Mouse (Mus musculus) heart, embryonic 14.5 days (tissue): ENCODE data around the gene Pkib. TPM values are rescaled to one million over a fixed set of nuclear protein-coding genes. Genes with fewer than 3 reads are reported as not detected.

ENCODE experiments used
- ATAC-seq: fragments of 200-750 bp; cut with Nextera tagmentation; 2 replicates; pipeline ENCODE4 v1.8.0; 2017; ENCODE audit warnings: low read depth, moderate TSS enrichment; ENCODE audit not compliant: insufficient number of reproducible peaks, insufficient read depth, low FRiP score
- H3K27ac ChIP-seq, 2 experiments: fragments of 200-500 bp in 1 of 2; fragments of 300-500 bp in 1 of 2; sonication (generic) in 1 of 2; replicated peaks in 1 of 2; 2 replicates each; pipeline ENCODE4 v1.5.1; 2012 to 2014; ENCODE audit warnings: low read depth in 2 of 2, low read length in 2 of 2, control low read depth in 1 of 2, mild to moderate bottlenecking in 1 of 2, mixed read lengths in 1 of 2; ENCODE audit not compliant: control insufficient read depth in 1 of 2, insufficient read depth in 1 of 2
- H3K27me3 ChIP-seq: fragments of 300-500 bp; sonication (generic); 2 replicates; pipeline ENCODE4 v1.6.1; 2014; ENCODE audit warnings: mild to moderate bottlenecking, low read length, control low read depth; ENCODE audit not compliant: control insufficient read depth, insufficient read depth
- H3K36me3 ChIP-seq: fragments of 300-500 bp; sonication (generic); 2 replicates; pipeline ENCODE4 v1.6.1; 2014; ENCODE audit warnings: mild to moderate bottlenecking, control low read depth, low read length, mixed read lengths; ENCODE audit not compliant: control insufficient read depth, insufficient read depth
- H3K4me1 ChIP-seq, 2 experiments: fragments of 200-500 bp in 1 of 2; fragments of 300-500 bp in 1 of 2; sonication (generic) in 1 of 2; 2 replicates each; pipeline ENCODE4 v1.6.1; 2012 to 2014; ENCODE audit warnings: low read length in 2 of 2, control low read depth in 1 of 2, mixed read lengths in 1 of 2; ENCODE audit not compliant: control insufficient read depth in 2 of 2, insufficient read depth in 2 of 2
- H3K4me2 ChIP-seq: fragments of 300-500 bp; sonication (generic); 2 replicates; pipeline ENCODE4 v1.6.1; 2014; ENCODE audit warnings: mild to moderate bottlenecking, low read length
- H3K4me3 ChIP-seq, 2 experiments: fragments of 200-500 bp in 1 of 2; fragments of 300-500 bp in 1 of 2; sonication (generic) in 1 of 2; 2 replicates each; pipeline ENCODE4 v1.5.1; 2012 to 2014; ENCODE audit warnings: low read length in 2 of 2, mild to moderate bottlenecking in 2 of 2, control low read depth in 1 of 2, low read depth in 1 of 2, moderate library complexity in 1 of 2; ENCODE audit not compliant: control insufficient read depth in 1 of 2, insufficient read depth in 1 of 2
- H3K9ac ChIP-seq: fragments of 300-500 bp; sonication (generic); 2 replicates; pipeline ENCODE4 v1.6.1; 2014; ENCODE audit warnings: mild to moderate bottlenecking, low read length
- H3K9me3 ChIP-seq: fragments of 300-500 bp; sonication (generic); 2 replicates; pipeline ENCODE4 v1.6.1; 2016; ENCODE audit warnings: low read length, control low read depth; ENCODE audit not compliant: control insufficient read depth
- WGBS: fragments of 180-500 bp; shearing (Covaris S2); extraction: QIAGEN DNeasy Blood & Tissue Kit; methylation state at CpG from one replicate; pipeline ENCODE4 v1.1.7; 2014; 5-methylcytosine and 5-hydroxymethylcytosine counted together
- polyA plus RNA-seq: library from polyadenylated mRNA; unstranded; fragments of >200 nt; fragmentation: Nextera tagmentation; extraction: Ambion mirVana; gene quantifications from 2 replicates; pipeline ENCODE4 v1.2.1, GENCODE M21; 2014

Gene Pkib
- polyA plus RNA-seq, 1 experiment from 2014 or later = 2.0 TPM

- no peak overlapping the region for H3K4me2 ChIP-seq
- no peak for ATAC-seq
- H3K9ac ChIP-seq = no peak overlapping the region
- no peak overlapping the region for H3K27ac ChIP-seq
- H3K27me3 ChIP-seq = no peaks in the 10 kb centered on the region
- no peaks in the 10 kb centered on the region for H3K9me3 ChIP-seq
- H3K36me3 ChIP-seq = no peaks in the 10 kb centered on the region
- no peak overlapping the region for H3K4me3 ChIP-seq
- 89% methylated on average over 2 of the region's 2 CpGs for WGBS
- no peaks in the 10 kb centered on the region for H3K4me1 ChIP-seq
Observed at GRCm38 (mm10) chr10:57664253-57664652, 32.5 kb downstream of the Pkib start.

DNA sequence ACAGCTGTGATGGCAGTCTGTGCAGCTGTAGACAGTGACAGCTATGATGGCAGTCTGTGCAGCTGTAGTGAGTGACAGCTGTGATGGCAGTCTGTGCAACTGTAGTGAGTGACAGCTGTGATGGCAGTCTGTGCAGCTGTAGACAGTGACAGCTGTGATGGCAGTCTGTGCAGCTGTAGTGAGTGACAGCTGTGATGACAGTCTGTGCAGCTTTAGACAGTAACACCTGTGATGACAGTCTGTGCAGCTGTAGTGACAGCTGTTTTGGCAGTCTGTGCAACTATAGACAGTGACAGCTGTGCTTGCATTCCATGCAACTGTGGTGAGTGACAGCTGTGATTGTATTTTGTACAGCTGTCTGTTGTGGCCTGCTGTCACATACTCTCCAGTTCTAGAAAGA is 44.0 kb downstream of the Pkib start:
- Histone ChIP-seq H3K27ac (no peak overlapping the region), H3K27me3 (no peaks in the 10 kb centered on the region), H3K4me1 (no peaks in the 10 kb centered on the region), H3K36me3 (no peaks in the 10 kb centered on the region), H3K9me3 (no peaks in the 10 kb centered on the region), H3K4me2 (no peak overlapping the region), H3K9ac (no peak overlapping the region), H3K4me3 (no peak overlapping the region)
- no peak for ATAC-seq

- Histone ChIP-seq H3K36me3 (no peaks in the 10 kb centered on the region), H3K4me2 (no peak overlapping the region), H3K9ac (no peak overlapping the region), H3K4me1 (no peaks in the 10 kb centered on the region), H3K4me3 (no peak overlapping the region), H3K27me3 (no peaks in the 10 kb centered on the region), H3K27ac (no peak overlapping the region), H3K9me3 (no peaks in the 10 kb centered on the region)
- ATAC-seq = no peak
- WGBS = 76% methylated on average over 3 of the region's 3 CpGs
Observed at GRCm38 (mm10) chr10:57687999-57688398, 56.2 kb downstream of the Pkib start.

DNA sequence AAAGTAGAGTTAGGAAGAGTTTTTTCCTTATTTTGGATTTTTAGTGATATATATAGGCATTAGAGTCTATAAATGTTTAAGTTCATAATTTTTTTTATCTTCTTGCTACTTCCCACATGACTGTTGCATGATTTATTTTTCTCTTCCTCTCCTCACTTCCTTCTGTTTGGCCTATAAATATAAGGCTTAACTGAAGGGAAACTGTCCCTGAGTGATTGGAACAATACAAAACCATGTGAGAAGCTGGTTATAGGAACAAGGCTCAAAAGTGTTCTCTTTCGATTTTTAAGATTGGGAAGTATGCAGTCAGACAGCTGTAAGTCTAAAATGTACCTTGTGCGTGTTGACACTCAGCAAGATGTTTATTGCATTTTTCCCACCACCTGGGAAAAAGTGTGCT is 58.4 kb downstream of the Pkib start:
- Histone ChIP-seq H3K27me3 (no peaks in the 10 kb centered on the region), H3K4me2 (no peak overlapping the region), H3K27ac (no peak overlapping the region), H3K36me3 (no peaks in the 10 kb centered on the region), H3K4me3 (no peak overlapping the region), H3K9ac (no peak overlapping the region), H3K4me1 (no peaks in the 10 kb centered on the region), H3K9me3 (no peaks in the 10 kb centered on the region)
- 52% methylated on average over 2 of the region's 2 CpGs for WGBS
- ATAC-seq = no peak

- Histone ChIP-seq H3K9ac (no peak overlapping the region), H3K4me2 (no peak overlapping the region), H3K36me3 (no peaks in the 10 kb centered on the region), H3K4me1 (no peaks in the 10 kb centered on the region), H3K27ac (no peak overlapping the region), H3K4me3 (no peak overlapping the region), H3K27me3 (no peaks in the 10 kb centered on the region), H3K9me3 (no peaks in the 10 kb centered on the region)
- no peak for ATAC-seq
- WGBS = 76% methylated on average over 4 of the region's 4 CpGs
Observed at GRCm38 (mm10) chr10:57702246-57702645, 70.5 kb downstream of the Pkib start.

DNA sequence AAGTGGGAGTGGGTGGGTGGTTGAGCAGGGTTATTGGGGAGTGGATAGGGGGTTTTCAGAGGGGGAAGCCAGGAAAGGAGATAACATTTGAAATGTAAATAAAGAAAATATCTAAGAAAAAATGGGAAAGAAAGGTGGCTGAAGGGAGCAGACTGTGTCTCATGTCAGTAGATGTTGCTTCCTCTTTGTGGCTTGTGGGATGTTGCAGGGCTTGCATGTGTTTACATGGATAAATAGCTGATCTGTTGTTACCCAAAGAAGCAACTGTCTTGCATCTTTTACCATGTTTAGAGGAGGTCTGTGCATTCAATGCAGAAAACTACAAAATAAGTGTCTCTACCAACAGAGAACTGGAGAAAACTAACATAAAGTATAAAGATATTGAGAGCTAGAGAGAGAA is 89.3 kb downstream of the Pkib start:
- Histone ChIP-seq H3K9me3 (no peaks in the 10 kb centered on the region), H3K4me2 (no peak overlapping the region), H3K36me3 (no peaks in the 10 kb centered on the region), H3K9ac (no peak overlapping the region), H3K27ac (no peak overlapping the region), H3K4me1 (no peaks in the 10 kb centered on the region), H3K4me3 (no peak overlapping the region), H3K27me3 (no peaks in the 10 kb centered on the region)
- ATAC-seq = no peak

GRCm38 (mm10) chr10:57722363-57722762 is 90.6 kb downstream of the Pkib start:
- Histone ChIP-seq H3K9ac (no peak overlapping the region), H3K36me3 (no peaks in the 10 kb centered on the region), H3K4me2 (no peak overlapping the region), H3K27me3 (no peaks in the 10 kb centered on the region), H3K9me3 (no peaks in the 10 kb centered on the region), H3K4me3 (no peak overlapping the region), H3K27ac (no peak overlapping the region), H3K4me1 (0 out of 4 replicates have a peak, but pooled peaks cover 0 to 1% of the 10 kb centered on the region in 2 experiments)
- 69% methylated on average over 3 of the region's 3 CpGs for WGBS
- ATAC-seq = no peak

- Histone ChIP-seq H3K4me3 (no peak overlapping the region), H3K4me1 (0 out of 4 replicates have a peak, but pooled peaks cover 0 to 2% of the 10 kb centered on the region in 2 experiments), H3K4me2 (0 out of 2 replicates have a peak overlapping the region, but pooled peaks have one; percentile 5), H3K27me3 (no peaks in the 10 kb centered on the region), H3K9ac (no peak overlapping the region), H3K36me3 (no peaks in the 10 kb centered on the region), H3K27ac (no peak overlapping the region), H3K9me3 (no peaks in the 10 kb centered on the region)
- 52% methylated on average over 8 of the region's 8 CpGs for WGBS
- ATAC-seq = 0 out of 2 replicates have a peak, but pooled peaks have one; percentile 50
Observed at GRCm38 (mm10) chr10:57727666-57728065, 95.9 kb downstream of the Pkib start.
